Mouse (Mus musculus): Measurements from ENCODE around the gene Ints3. TPM values are rescaled to one million over a fixed set of nuclear protein-coding genes. Genes with fewer than 3 reads are reported as not detected.
A peak's percentile ranks its signal among the peaks of the same experiment; 100 is the strongest.

The Ints3 gene
- total RNA-seq, 2 experiments from 2014 or later: 64.3 to 70.2 TPM

DNA sequence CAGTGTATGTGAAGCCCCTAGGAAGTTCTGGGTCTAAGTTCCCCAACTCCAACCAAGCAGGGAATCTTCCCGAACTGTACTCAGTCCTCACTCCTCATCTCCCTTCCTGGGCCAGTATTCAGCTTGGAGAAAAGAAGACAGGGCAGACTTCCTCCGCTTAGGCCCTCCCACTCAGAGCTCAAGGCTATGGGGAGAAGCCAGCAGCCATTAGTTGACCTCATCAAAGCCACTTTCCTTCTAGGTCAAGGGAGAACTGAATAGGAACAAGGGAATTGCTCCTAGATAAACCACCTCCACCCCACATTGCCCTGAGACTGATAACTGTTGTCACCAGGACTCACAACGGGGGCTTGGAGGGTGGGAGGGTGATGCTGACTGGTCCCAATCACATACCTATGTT is 29.3 kb downstream of the Ints3 start:
- intact Hi-C loops (cut with DNase I): no loop called here
- DNase-seq (ENCODE audit: low spot score in 2 of 2): no peak

DNA sequence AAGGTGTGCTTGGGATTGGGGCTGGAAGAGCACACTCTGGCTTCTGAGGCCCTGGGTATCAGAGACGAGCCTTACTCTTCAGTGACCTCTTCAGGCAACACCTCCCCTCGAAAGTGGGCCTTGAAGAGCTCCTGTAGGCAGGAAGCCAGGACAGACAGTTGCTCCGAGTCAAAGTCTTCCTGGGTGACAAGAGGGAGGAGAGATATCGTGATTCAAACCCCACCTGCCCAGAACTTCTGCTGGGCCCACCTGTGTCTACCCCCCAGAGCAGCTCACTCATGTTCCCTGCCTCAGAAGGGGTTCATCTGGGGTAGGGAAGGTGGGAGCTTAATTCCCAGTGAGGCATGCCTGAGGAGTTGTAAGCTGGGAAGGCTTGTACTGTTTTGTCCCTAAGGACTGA is 32.4 kb downstream of the Ints3 start:
- intact Hi-C loops (cut with DNase I): no loop called here
- no peak for DNase-seq (ENCODE audit: low spot score in 2 of 2)

DNA sequence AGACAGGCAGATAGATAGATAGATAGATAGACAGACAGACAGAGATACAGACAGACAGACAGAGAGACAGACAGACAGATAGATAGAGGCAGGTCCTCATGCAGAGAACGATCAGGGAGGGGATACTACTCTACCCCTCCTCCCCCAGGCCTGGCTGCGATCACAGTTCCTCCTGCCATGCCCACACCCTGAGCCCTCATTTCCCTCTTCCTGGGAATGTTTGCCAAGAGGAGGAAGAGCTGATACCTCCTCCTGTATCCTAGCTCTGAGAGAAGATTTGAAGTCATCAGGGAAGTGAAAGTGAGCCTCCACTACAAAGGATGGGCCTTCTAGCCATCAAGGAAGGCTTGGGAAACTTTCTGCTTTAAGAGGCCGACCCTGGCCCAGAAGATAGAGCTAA is 37.8 kb downstream of the Ints3 start:
- intact Hi-C loops (cut with DNase I): no loop called here
- DNase-seq (ENCODE audit: low spot score in 2 of 2): no peak

DNA sequence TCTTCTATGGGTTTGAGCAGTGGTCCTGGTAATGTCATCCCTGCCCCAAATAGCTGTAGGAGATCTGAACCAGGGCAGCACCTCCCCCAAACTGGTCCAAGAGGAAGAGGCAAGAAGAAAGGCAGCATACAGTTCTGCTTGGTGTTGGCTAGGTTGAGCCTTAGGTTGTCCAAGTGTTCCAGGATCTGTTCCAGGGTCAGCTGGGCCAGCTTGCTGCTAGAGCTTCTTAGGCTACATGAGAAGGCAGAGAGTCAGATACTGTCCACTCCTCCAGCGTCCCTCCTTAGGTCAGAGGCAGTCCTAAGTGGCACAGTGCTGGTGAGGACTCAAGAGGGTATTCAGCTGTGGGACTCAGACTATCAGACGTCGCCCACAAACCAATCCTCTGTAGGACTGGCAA is 40.8 kb downstream of the Ints3 start:
- no peak for DNase-seq (ENCODE audit: low spot score in 2 of 2)
- intact Hi-C loops (cut with DNase I): no loop called here

DNA sequence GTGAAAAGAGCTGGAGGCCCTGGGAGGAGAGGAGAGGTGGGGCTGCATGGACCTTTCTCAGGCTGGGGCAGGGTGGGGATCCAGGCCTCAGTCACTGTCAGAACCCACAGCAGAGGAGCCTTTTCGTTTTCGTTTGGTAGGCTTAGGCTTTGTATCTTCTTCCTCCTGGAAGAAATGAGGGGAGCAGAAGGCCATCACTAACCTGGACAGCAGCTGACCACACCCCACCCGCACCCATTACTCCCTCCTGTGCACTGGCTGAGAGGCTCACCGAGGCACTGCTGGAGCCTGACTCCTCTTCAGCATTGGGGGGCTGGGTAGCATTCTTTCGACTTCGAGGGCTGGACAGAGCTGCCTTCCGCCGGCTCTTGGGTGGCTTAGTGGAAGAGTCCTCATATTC is 41.5 kb downstream of the Ints3 start:
- intact Hi-C loops (cut with DNase I): no loop called here
- no peak for DNase-seq (ENCODE audit: low spot score in 2 of 2)

DNA sequence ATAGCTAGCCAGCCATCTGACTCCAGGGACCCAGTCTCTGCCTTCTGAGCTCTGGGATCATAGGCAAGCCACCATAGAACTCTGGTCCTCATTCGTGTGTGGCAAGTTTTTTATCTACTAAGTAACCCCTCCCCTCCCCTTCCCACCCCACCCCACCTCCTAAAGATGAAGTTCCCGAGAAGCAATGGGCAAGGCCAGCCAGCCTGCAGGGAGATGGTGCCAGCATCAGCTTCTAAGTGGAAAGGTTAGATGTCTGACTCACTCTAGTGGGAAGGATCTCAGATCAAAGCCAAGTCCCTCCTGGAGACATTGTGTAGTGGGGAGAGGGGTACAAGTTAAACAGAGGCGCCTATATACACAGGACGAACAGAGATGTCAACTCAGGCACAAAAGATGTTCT is 42.4 kb downstream of the Ints3 start:
- DNase-seq (ENCODE audit: low spot score in 2 of 2): no peak
- intact Hi-C loops (cut with DNase I): no loop called here

DNA sequence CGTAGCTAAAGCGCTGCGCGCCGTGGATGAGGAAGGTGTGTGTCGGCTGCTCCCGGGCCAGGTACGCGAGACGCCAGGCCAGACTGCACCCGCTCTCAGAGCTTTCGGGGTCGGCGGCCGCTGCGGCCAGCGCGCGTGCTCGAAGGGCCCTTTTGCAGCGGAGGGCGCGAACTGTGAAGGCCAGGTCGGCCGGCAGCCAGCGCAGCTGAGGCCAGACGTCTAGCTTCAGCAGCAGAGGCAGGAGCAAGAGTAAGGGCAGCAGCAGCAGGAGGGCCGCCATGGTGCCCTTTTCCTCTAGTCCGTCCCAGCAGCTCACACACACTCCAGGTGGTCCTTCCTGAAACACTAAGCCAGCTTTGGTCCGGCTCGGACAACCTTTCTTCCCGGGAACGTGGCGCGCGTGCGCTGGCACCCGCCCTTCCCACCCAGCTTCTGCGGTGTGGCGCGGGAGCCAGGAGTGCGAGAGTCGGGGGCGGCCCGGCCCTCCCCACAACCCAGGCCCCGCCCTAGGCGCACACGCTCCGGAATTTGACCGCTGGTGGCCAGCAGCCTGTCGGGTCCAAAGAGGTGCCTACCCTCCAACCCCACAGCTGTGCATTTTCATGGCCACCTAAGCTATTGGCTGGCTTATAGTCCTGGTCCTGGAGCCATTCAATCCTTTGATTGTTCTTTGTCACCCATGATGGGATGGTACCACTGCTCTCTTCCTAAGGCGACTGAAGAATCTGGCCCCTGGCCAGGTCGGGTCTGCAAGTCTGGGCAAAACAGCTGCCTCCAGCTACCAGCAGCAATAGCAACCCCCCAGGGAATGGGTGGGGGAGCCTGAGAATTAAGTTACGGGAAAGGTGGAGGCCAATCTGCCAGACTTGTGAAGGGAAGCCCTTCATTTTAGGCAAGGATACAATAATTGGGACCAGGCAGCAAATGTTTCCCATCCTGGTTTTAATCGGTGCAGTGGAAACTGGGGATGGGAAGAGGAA is 43.6 kb downstream of the Ints3 start, which contains the start of gene Slc27a3:
TSS of gene Slc27a3 (minus strand) at position 428 of the 980 bp plus-strand sequence.
- intact Hi-C loops (cut with DNase I): no loop called here
- DNase-seq (ENCODE audit: low spot score in 2 of 2): peak in 1 of 2 experiments; percentile 34

DNA sequence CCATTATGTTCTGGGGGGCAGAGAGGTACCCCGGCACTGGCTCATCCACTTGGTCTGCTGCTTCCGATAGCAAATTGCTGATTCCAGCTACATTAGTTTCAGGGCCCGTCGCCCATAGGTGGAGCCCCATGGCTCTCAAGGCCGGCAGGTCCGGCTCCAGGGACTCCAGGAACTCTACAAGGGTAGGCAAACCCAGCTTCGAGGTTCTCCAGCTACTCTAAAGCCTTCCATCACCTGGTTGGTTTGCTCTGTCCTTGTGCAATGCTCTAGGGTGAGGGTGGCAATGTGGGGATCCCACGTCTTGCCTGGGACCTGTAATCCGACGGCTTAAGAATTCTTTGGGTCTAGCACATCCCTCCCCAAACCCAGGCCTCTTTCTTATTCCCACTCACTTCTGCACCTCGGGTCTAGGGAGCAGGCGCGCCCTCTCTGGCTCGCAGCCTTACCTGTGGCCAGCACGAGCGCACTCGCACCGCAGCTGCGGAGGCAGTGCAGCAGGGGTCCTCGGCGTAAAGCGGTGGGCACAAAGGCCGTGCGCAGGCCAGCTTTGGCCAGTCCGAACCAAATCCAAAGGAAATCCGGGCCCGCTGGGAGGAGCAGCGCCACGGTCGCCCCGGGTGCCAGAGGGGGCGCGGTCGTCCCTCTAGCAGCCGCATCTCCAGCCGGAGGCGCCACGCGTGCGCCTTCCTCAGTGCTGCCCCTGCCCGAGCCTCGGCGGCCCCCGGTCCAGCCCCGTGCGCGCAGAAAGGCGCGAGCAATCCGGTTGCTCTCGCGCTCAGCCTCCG is 44.5 kb downstream of the Ints3 start:
- peak in 1 of 2 experiments; percentile 39 for DNase-seq (ENCODE audit: low spot score in 2 of 2)

DNA sequence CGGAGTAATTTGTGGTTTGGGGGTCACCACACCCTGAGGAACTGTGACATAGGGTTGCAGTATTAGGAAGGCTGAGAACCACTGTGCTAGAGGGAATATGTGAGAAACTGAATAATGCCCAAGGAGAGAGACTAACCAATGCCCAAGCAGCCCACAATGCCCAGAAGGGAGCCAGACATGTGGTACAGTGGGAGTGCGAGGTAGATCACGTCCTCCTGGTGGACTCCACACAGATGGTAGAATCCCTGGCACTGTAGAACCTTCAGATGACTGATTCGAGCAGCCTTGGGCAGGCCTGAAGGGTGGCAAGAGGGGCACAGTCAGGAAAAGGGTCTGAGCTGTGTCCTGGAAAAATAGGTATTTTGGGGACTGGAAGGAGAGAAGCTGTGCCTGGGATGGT is 45.2 kb downstream of the Ints3 start:
- peak in 1 of 2 experiments; percentile 43 for DNase-seq (ENCODE audit: low spot score in 2 of 2)
- intact Hi-C loops (cut with DNase I): no loop called here

More for the DNA sequence above, 44.5 kb downstream of the Ints3 start:
- intact Hi-C loops (cut with DNase I): no loop called here

DNA sequence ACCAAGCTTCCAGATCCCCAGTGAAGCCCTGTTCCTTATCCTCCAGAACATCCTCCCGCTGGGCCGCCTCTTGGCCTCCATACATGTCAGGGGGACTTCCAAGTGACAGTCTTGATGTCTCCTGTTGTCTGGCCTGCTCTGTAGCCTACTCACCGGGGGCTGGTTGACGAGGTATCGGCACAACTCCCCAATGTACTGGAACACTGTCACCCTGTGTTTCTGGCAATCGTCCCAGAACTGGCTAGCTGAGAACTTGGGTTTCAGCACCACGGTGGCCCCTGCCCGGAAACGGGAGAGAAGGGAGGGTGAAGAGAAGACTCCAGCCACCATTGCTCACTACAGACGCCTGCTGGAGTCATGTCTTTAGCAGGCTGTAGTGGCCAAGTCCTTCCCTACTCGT is 45.9 kb downstream of the Ints3 start:
- intact Hi-C loops (cut with DNase I): no loop called here
- peak; percentile 28 to 37 for DNase-seq (ENCODE audit: low spot score in 2 of 2)

DNA sequence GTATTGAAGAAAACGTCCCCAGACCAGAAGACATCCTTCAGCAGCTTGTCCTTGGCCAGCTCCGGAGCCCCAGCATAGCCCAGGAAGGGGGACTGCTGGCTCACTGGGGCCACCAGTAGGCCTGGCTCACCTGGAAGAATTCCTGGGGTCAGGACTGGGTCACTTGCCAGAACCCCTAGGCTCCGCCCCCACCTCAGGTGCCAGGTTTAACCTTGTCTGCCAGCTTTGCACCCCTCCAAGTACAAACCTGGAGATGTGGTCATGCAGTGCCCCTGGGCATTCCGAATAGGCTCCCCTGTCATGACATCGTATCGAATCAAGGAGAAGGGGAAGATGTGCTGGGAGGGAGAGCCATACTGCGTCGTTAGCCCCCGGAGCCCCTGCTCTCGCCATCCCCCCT is 46.6 kb downstream of the Ints3 start:
- intact Hi-C loops (cut with DNase I): no loop called here
- DNase-seq (ENCODE audit: low spot score in 2 of 2): no peak

DNA sequence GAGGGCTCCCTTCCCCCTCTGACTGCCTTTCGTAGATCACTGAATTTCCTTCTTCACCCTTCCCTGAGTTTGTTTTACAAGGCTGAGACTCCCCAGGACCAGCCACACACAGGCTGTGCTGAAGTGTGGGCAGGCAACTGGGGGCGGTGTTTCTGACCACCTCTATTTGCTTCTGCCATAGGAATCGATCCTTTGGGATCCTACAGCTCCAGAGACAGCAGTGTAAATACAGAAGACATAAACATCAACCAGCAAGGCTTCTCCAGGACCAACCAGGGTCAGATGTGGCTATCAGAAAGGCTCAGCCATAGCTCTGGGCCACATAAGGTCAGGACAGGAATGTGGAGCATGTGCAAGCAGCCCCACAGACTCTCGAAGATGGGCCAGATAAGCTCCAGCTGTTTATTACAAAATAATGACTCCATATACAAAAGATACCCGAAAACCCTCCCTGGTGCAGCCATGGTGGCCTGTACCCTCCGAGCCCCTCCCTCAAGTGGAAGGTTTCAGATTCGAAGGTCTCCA is 48.5 kb downstream of the Ints3 start:
- intact Hi-C loops (cut with DNase I): no loop called here
- DNase-seq (ENCODE audit: low spot score in 2 of 2): no peak

DNA sequence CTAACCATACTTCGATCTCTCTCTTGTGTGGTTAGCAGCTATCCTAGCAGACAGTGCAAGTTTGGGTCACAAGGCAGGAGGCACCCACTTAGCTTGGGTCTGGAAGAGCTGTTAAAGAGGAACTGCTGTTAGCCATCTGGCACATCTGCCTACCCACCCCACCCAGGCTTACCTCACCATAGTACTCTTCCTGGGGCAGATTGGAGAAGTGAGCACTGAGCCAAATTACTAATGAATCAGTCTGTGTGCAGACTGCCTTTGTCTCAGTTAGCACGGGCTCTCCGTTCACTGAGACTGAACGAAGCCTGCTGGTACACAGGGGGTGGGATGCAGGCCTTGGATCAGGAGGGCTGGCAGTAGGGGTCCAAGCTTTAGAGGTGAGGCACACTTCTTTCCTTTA is 49.7 kb downstream of the Ints3 start:
- intact Hi-C loops (cut with DNase I): no loop called here
- no peak for DNase-seq (ENCODE audit: low spot score in 2 of 2)

DNA sequence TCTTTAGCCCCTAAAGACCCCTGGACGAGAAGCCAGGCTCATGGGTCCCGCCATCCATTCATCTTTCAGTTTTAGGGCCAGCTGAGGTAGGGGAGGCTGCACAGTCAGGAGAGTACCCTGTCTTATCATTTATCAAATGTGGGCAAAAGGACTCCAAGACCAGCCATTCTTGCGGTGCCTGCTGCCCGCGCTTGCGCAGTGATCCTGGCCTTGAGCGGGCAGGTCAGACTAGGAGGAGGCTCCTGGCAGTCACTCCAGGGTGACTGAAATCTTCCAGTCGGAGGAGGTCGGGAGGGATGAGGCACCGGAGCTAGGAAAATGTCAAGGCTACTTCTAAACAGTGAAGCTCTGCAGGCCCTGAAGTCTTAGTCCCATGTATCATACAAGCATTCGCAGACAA is 51.7 kb downstream of the Ints3 start:
- no peak for DNase-seq (ENCODE audit: low spot score in 2 of 2)
- intact Hi-C loops (cut with DNase I): no loop called here

DNA sequence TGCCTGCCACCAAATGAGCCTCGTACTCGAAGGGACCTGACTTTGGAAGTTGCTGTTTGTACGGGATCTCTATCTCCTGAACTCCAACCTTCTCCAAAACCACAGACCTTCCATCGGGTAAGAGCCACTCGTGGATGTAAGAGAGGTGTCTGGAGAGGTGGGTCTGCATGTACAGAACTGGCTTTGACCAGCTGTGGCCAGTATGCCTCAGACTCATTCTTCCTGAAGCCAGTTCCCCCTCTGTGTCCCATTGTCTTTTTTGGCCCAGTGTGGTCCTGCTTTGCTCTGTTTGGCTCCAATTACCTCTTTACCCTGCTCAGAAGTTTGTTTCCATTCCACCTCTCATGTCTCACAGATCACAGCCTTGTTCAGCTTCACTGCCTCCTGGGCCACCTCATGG is 54.9 kb downstream of the Ints3 start:
- intact Hi-C loops (cut with DNase I): no loop called here
- DNase-seq (ENCODE audit: low spot score in 2 of 2): no peak

DNA sequence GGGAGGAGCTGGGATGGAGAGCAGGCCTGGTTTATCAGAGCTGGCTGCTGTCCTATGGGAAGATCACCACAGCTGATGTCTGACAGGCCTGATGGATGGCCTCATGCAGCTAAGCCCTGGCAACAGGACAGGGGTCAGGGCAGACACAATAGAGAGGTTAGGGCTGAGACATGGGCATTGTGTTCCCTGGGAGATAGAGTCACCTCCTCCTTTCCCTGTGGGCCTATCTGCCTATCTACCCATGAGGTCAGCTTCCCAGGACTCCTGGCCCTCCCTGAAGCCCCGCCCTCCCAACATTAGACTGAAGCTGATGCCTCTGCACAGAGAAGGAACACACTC is 57.2 kb downstream of the Ints3 start:
- intact Hi-C loops (cut with DNase I): no loop called here
- DNase-seq (ENCODE audit: low spot score in 2 of 2): no peak

DNA sequence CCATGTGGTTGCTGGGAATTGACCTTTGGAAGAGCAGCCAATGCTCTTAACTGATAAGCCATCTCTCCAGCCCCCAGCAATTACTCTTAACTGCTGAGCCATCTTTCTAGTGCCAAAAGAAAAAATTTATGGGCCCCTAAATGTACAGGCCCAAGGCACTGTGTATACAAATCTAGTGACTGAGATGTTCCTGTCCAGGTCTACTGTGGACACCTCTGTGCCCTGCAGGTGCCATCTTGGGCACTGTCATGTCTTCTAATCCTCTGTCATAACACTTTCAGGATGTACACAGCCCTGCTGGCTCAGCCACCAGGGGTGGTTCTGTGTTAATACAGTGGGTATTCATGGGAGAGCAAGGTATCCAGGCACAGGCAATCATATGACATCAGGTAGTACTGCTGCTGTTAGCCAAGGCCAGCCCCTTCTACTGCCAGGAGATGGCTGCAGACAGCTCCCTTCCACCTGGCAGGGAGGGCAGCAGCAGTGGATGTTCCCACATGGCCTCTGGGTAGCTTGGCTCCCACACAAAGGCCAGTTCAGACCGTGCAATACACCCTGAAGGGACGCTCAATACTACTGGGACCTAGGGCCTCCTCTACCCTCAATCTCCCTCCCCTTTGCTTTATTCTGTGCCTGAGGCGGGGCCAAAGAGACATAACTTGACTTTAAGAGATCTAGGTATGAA is 57.7 kb downstream of the Ints3 start:
- intact Hi-C loops (cut with DNase I): no loop called here
- no peak for DNase-seq (ENCODE audit: low spot score in 2 of 2)

DNA sequence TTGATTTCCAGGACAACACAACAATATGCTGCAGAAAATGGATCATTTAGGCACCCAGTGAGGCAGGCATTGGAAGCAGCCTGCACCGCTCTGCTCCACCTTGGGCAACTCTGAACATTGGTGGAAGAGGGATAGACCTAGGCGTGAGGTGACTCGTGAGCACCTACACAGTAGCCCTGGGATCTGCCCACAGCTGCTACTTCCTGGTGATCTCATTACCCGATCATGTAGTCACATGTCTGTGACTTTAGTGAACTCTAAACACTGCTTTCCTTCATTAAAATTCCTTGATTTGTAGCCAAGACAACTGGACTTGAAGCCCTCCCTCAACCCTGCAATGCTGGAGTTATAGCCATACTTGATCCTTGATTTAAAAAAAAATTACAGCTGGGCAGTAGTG is 59.1 kb downstream of the Ints3 start:
- intact Hi-C loops (cut with DNase I): loop anchor here (5.0 kb wide), 1 partner anchor 107 kb away; the partner anchor contains the start of gene Dennd4b
- no peak for DNase-seq (ENCODE audit: low spot score in 2 of 2)

DNA sequence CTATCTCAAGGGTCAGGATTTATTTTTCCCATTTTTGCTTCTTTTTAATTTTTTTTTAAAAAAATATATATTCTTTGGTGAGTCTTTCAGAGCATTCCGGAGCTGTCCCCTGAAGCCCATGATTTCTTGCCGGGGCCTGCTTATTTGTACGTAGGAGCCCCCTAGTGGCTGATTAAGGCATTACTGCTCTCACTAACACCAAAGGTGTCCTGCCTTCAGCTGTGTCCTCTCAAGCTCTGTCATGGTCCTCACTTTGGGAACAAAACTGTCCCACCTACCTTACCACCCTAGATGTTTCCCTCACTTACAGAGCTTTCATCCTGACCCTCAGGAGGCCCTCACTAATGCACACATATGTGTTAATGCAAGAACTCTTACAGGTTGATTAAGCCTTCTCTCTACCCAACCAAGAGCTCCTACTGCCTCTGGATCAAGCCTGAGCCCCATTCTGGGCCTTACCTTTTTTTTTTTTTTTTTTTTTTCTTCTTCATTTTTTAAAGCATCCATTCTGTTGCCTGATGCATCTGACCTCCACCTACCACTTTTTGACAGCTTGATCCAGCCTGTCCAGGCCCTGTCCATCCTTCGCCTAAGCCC is 59.9 kb downstream of the Ints3 start:
- DNase-seq (ENCODE audit: low spot score in 2 of 2): peak; percentile 87 to 92
- intact Hi-C loops (cut with DNase I): loop anchor here (2.0 to 5.0 kb wide), 2 partner anchors 106 to 155 kb away; partner anchors contain the start of gene Dennd4b

Data from left cerebral cortex, postnatal 25 days (tissue).